Mouse (Mus musculus) midbrain, embryonic 15.5 days (tissue): ENCODE measurements around the gene Icam2. TPM values are rescaled to one million over a fixed set of nuclear protein-coding genes. Genes with fewer than 3 reads are reported as not detected.
"Not testable (repeated sequence)": the region's sequence is repeated elsewhere in the genome, so short reads cannot be mapped to it uniquely, and the experiment has no call there.

ENCODE experiments used
- ATAC-seq: fragments of 200-750 bp; cut with Nextera tagmentation; replicated peaks from 2 replicates; pipeline ENCODE4 v1.8.0; 2017; ENCODE audit warnings: moderate TSS enrichment
- H3K27ac ChIP-seq: fragments of 300-500 bp; sonication (generic); 2 replicates; pipeline ENCODE4 v1.5.1; 2015; ENCODE audit warnings: mild to moderate bottlenecking, inconsistent platforms
- H3K27me3 ChIP-seq: fragments of 300-500 bp; sonication (generic); replicated peaks from 2 replicates; pipeline ENCODE4 v1.6.1; 2015; ENCODE audit warnings: inconsistent platforms
- H3K36me3 ChIP-seq: fragments of 300-500 bp; sonication (generic); replicated peaks from 2 replicates; pipeline ENCODE4 v1.6.1; 2015; ENCODE audit warnings: inconsistent platforms
- H3K4me1 ChIP-seq: fragments of 300-500 bp; sonication (generic); 2 replicates; pipeline ENCODE4 v1.6.1; 2015; ENCODE audit warnings: inconsistent platforms
- H3K4me2 ChIP-seq: fragments of 300-500 bp; sonication (generic); 2 replicates; pipeline ENCODE4 v1.6.1; 2015; ENCODE audit warnings: inconsistent platforms, mild to moderate bottlenecking, moderate library complexity
- H3K4me3 ChIP-seq: fragments of 300-500 bp; sonication (generic); 2 replicates; pipeline ENCODE4 v1.5.1; 2015; ENCODE audit warnings: mild to moderate bottlenecking, inconsistent platforms
- H3K9ac ChIP-seq: fragments of 300-500 bp; sonication (generic); 2 replicates; pipeline ENCODE4 v1.6.1; 2015; ENCODE audit warnings: mild to moderate bottlenecking, inconsistent platforms
- H3K9me3 ChIP-seq: fragments of 300-500 bp; sonication (generic); 2 replicates; pipeline ENCODE4 v1.6.1; 2016; ENCODE audit warnings: inconsistent platforms
- WGBS: fragments of 180-500 bp; shearing (Covaris S2); methylation state at CpG from one replicate; pipeline ENCODE4 v1.1.7; 2015; ENCODE audit warnings: mixed read lengths; 5-methylcytosine and 5-hydroxymethylcytosine counted together
- polyA plus RNA-seq: library from polyadenylated mRNA; unstranded; fragments of >200 nt; fragmentation: Nextera tagmentation; extraction: Ambion mirVana; gene quantifications from 2 replicates; pipeline ENCODE4 v1.2.1, GENCODE M21; 2015

Gene Icam2
- polyA plus RNA-seq, 1 experiment from 2014 or later = 18.2 TPM

DNA sequence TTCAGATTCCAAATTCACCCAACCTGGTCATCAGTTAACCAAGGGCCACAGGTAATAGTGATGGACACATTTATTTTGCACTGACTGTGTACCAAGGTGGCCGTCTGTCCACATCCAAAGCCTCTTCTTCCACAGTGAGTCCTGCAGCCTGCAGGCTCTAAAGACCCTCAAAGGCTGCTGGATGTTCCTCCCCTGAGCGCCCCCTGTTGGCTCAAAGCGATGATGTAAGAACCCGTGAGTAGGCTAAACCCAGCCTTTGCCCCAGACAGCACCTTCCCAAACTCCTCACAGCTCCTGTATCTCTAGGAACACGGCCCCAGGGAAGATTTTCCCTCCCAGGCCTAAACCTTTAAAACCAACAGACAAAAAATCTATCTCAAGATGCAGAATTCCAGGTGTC lies 28.5 kb downstream of the Icam2 start:
- no peak for ATAC-seq
- Histone ChIP-seq H3K9ac (no peak overlapping the region), H3K4me3 (no peak overlapping the region), H3K27ac (no peak overlapping the region), H3K4me1 (no peaks in the 10 kb centered on the region), H3K27me3 (no peaks in the 10 kb centered on the region), H3K4me2 (no peak overlapping the region), H3K9me3 (no peaks in the 10 kb centered on the region), H3K36me3 (no peaks in the 10 kb centered on the region)
- WGBS = 21% methylated on average over 5 of the region's 5 CpGs

DNA sequence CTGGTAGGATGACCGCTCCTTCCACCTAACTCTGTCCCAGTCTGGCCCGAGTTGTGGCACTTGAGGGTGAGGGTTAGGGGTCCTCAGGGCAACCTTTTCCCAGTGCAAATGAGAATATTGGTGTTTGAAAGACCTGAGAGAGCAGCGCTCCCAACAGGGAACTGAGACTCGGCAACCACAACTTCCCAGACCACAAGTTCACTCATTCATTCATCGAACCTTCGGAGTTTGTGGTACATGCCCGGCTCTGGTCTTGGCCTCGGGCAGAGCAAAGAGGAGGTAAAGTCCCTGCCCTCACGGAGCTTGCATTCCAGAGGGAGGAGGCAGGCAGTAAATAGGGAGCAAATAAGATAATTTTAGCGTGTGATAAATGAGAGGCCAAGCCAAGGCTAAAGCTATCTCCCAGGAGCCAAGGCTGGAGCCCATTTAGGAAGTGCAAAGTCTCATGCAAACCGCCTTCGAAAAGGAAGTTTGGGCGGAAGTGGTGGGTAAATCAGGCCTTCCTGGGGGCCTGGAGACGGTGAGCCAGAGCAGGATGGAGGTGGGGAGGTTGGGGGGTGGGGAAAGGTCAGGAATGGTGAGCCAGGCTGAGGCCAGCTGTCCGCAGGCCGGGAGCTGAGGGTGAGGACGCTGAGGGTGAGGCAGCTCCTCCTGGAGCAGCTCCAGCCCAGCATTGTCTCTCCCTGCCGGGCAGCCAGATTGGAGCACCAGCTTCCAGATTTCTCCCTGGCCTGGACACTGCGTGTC lies 32.3 kb downstream of the Icam2 start:
- Histone ChIP-seq H3K9me3 (no peaks in the 10 kb centered on the region), H3K4me1 (no peaks in the 10 kb centered on the region), H3K4me2 (no peak overlapping the region), H3K4me3 (no peak overlapping the region), H3K9ac (no peak overlapping the region), H3K36me3 (no peaks in the 10 kb centered on the region), H3K27me3 (no peaks in the 10 kb centered on the region), H3K27ac (no peak overlapping the region)
- ATAC-seq = no peak
- 76% methylated on average over 19 of the region's 19 CpGs for WGBS

- no peak overlapping the region for H3K27ac ChIP-seq
- no peaks in the 10 kb centered on the region for H3K4me1 ChIP-seq
- H3K9me3 ChIP-seq = no peaks in the 10 kb centered on the region
- no peak for ATAC-seq
- no peaks in the 10 kb centered on the region for H3K27me3 ChIP-seq
- no peak overlapping the region for H3K4me3 ChIP-seq
- no peak overlapping the region for H3K9ac ChIP-seq
- H3K36me3 ChIP-seq = no peaks in the 10 kb centered on the region
- no peak overlapping the region for H3K4me2 ChIP-seq
- WGBS = 53% methylated on average over 1 of the region's 1 CpGs
These were observed 33.7 kb downstream of the Icam2 start for GRCm38 (mm10) chr11:106354181-106354580.

GRCm38 (mm10) chr11:106353188-106353587 lies 34.7 kb downstream of the Icam2 start, which contains the start of gene Scn4a:
Gene Scn4a (minus strand): TSS chr11:106353288.
- Histone ChIP-seq H3K4me3 (no peak within 1 kb of the TSS), H3K27me3 (no peaks in the 10 kb centered on the region), H3K4me1 (no peaks in the 10 kb centered on the region), H3K4me2 (no peak within 1 kb of the TSS), H3K9ac (no peak within 1 kb of the TSS), H3K9me3 (no peaks in the 10 kb centered on the region), H3K36me3 (no peaks in the 10 kb centered on the region), H3K27ac (no peak within 1 kb of the TSS)
- no peak for ATAC-seq
- 93% methylated on average over 12 of the region's 12 CpGs for WGBS

- H3K27me3 ChIP-seq = no peaks in the 10 kb centered on the region
- no peak overlapping the region for H3K4me2 ChIP-seq
- H3K9me3 ChIP-seq = no peaks in the 10 kb centered on the region
- no peaks in the 10 kb centered on the region for H3K36me3 ChIP-seq
- H3K4me3 ChIP-seq = no peak overlapping the region
- WGBS = 77% methylated on average over 4 of the region's 4 CpGs
- ATAC-seq = no peak
- H3K9ac ChIP-seq = no peak overlapping the region
- no peak overlapping the region for H3K27ac ChIP-seq
- no peaks in the 10 kb centered on the region for H3K4me1 ChIP-seq
These were observed 35.9 kb downstream of the Icam2 start for GRCm38 (mm10) chr11:106351941-106352340.

DNA sequence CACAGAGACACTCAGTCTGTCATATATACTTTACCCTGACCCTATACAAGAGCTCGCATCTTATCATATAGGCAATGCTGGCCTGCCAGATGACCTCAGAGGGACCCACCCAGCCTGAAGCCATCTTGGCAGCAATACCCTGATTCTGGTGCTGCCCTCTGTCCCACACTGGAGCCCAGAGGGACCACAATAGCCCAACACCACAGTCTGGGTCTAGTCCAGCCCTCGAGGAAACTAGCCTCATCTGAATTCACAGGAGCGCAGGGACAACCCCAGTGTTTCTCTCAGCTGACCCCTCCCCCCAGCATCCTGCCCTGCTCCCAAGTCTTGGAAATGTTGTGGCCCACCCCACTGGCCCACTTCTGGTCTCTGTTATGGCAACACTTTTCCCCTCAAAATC lies 36.6 kb downstream of the Icam2 start:
- no peak overlapping the region for H3K4me2 ChIP-seq
- H3K36me3 ChIP-seq = no peaks in the 10 kb centered on the region
- no peak overlapping the region for H3K27ac ChIP-seq
- ATAC-seq = no peak
- no peaks in the 10 kb centered on the region for H3K27me3 ChIP-seq
- H3K4me3 ChIP-seq = no peak overlapping the region
- H3K9me3 ChIP-seq = no peaks in the 10 kb centered on the region
- H3K9ac ChIP-seq = no peak overlapping the region
- H3K4me1 ChIP-seq = no peaks in the 10 kb centered on the region
- WGBS = 65% methylated on average over 3 of the region's 3 CpGs

DNA sequence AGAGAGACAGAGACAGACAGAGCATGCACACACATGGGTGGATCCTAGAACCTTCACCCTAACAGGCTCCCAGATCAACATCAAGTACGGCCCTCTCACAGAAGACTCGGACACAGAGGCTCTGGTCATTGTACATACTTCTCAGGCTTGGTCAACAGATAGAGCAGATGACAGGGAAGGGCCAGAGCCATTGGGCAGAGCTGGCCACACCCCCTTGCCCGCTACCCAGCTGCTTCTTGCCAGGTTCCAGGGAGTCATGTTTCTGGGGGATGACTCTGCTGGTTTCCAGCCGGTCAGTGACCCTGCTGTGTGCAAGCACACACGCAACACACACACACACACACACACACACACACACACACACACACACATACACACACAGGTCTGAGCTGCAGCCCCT lies 37.0 kb downstream of the Icam2 start:
- WGBS = 67% methylated on average over 3 of the region's 5 CpGs
- no peak overlapping the region for H3K9ac ChIP-seq
- no peak overlapping the region for H3K4me3 ChIP-seq
- H3K4me1 ChIP-seq = no peaks in the 10 kb centered on the region
- no peaks in the 10 kb centered on the region for H3K36me3 ChIP-seq
- no peak overlapping the region for H3K27ac ChIP-seq
- no peak for ATAC-seq
- no peaks in the 10 kb centered on the region for H3K27me3 ChIP-seq
- H3K9me3 ChIP-seq = no peaks in the 10 kb centered on the region
- no peak overlapping the region for H3K4me2 ChIP-seq

GRCm38 (mm10) chr11:106349772-106350171 lies 38.1 kb downstream of the Icam2 start:
- H3K36me3 ChIP-seq = no peaks in the 10 kb centered on the region
- no peak overlapping the region for H3K4me2 ChIP-seq
- 0 out of 2 replicates have a peak, but pooled peaks cover 3% of the 10 kb centered on the region for H3K4me1 ChIP-seq
- no peak overlapping the region for H3K4me3 ChIP-seq
- no peaks in the 10 kb centered on the region for H3K9me3 ChIP-seq
- H3K27me3 ChIP-seq = no peaks in the 10 kb centered on the region
- no peak overlapping the region for H3K27ac ChIP-seq
- ATAC-seq = no peak
- no peak overlapping the region for H3K9ac ChIP-seq
- WGBS = 86% methylated on average over 6 of the region's 6 CpGs

DNA sequence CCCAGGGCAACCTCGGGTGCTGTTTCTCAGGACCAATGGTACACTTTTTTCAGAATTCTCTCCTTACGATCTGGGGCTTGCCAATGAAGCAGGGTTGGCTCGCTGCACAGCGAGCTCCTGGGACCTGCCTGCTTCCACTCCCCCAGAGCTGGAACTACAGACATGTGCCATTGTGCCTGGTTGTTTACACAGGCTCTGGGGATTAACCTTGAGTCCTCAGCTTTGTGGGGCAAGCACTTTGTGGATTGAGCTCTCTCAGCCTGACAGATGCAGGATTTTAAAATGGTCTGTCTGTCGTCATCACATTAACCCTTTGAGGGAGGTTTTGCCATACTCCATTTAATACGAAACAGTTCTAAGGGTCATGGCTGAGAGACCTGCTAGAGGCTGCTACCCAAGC lies 43.0 kb downstream of the Icam2 start:
- no peak overlapping the region for H3K9ac ChIP-seq
- H3K27me3 ChIP-seq = no peaks in the 10 kb centered on the region
- no peak overlapping the region for H3K4me2 ChIP-seq
- H3K27ac ChIP-seq = no peak overlapping the region
- 35% methylated on average over 6 of the region's 6 CpGs for WGBS
- H3K4me3 ChIP-seq = no peak overlapping the region
- H3K4me1 ChIP-seq = 0 out of 2 replicates have a peak, but pooled peaks cover 4% of the 10 kb centered on the region
- H3K36me3 ChIP-seq = no peaks in the 10 kb centered on the region
- no peaks in the 10 kb centered on the region for H3K9me3 ChIP-seq
- ATAC-seq = no peak

DNA sequence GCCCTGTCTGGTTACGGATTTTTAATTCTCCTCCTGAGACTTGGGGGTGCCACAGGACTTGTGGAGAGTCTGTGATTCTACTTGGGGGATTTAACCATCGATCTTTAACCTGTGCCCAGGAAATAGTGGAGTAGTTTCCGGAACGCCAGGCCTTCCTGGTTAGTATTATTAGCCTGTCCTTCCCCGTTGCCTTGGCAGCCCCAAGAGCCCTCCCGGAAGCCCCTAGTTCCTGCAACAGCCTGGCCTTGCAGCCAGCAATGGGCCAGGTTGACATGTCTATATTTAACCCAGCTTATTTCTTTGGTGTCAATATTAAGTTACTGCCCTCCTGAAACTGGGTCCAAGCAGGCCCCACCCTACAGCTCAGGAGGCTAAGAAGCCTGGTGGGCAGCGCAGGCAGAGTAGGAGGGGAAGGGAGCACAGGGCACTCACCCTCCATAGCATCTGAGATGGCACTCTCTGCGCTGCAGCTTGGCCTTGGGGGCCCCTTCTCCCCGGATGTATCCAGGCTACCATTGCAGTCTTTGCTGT lies 46.8 kb downstream of the Icam2 start:
- Histone ChIP-seq H3K9ac (no peak overlapping the region), H3K36me3 (no peaks in the 10 kb centered on the region), H3K4me3 (no peak overlapping the region), H3K27ac (no peak overlapping the region), H3K9me3 (no peaks in the 10 kb centered on the region), H3K4me1 (peaks cover 4% of the 10 kb centered on the region; the same call in 1 of the 2 replicates), H3K27me3 (no peaks in the 10 kb centered on the region), H3K4me2 (no peak overlapping the region)
- 86% methylated on average over 9 of the region's 9 CpGs for WGBS
- no peak for ATAC-seq

DNA sequence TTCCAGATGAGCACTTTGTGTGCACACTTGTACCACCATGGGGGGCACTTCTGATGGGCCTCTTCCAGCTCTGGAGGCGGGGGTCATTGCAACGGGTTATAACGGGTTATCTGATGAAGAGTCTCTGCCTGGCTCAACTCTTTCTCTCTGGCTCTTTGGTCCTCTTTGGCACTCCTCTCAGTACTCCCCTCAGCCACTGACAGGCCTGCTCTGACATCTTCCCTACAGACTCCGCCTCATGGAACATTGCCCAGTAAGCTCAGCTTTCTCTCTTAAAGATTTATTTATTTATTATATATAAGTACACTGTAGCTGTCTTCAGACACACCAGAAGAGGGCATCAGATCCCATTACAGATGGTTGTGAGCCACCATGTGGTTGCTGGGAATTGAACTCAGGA lies 48.6 kb downstream of the Icam2 start:
- H3K9me3 ChIP-seq, H3K4me2 ChIP-seq, H3K27me3 ChIP-seq, ATAC-seq, H3K36me3 ChIP-seq, H3K4me3 ChIP-seq, H3K4me1 ChIP-seq, H3K27ac ChIP-seq, H3K9ac ChIP-seq: not testable (repeated sequence)
- WGBS = 89% methylated on average over 4 of the region's 4 CpGs

DNA sequence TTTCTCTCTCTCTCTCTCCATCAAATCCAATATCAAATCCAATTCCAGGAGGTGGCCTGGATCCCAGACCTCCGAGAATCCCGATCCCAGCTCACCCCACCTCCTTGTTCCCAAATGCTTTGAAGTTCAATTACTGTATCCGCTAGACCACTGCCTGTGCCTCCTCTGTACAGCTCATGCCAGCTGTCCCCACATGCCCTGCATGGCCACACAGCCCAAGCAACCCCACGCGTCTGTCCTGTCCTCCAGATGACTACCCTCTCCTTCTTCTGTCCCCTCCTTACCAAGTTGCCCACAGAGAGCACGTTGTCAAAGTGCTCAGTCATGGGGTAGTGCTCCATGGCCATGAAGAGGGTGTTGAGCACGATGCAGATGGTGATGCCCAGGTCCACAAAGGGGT lies 49.0 kb downstream of the Icam2 start:
- H3K9me3 ChIP-seq = no peaks in the 10 kb centered on the region
- H3K27ac ChIP-seq = no peak overlapping the region
- no peak overlapping the region for H3K4me2 ChIP-seq
- no peak overlapping the region for H3K4me3 ChIP-seq
- WGBS = 74% methylated on average over 7 of the region's 7 CpGs
- ATAC-seq = no peak
- H3K27me3 ChIP-seq = no peaks in the 10 kb centered on the region
- no peak overlapping the region for H3K9ac ChIP-seq
- H3K4me1 ChIP-seq = no peaks in the 10 kb centered on the region; the same call in 1 of the 2 replicates
- no peaks in the 10 kb centered on the region for H3K36me3 ChIP-seq

- Histone ChIP-seq H3K4me2 (no peak overlapping the region), H3K4me1 (no peaks in the 10 kb centered on the region; the same call in 1 of the 2 replicates), H3K27me3 (no peaks in the 10 kb centered on the region), H3K9me3 (no peaks in the 10 kb centered on the region), H3K36me3 (no peaks in the 10 kb centered on the region), H3K4me3 (no peak overlapping the region), H3K27ac (no peak overlapping the region), H3K9ac (no peak overlapping the region)
- no peak for ATAC-seq
- 75% methylated on average over 5 of the region's 5 CpGs for WGBS
These were observed 49.8 kb downstream of the Icam2 start for GRCm38 (mm10) chr11:106338029-106338428.
